Mouse (Mus musculus) ES-E14 (cell line): ENCODE results near the gene Skap1.

Experiments used
- HCFC1 ChIP-seq: IDR thresholded peaks from 2 replicates; pipeline ENCODE4 v1.6.1; 2012; ENCODE audit warnings: low read length, inconsistent platforms, borderline replicate concordance; ENCODE audit not compliant: insufficient read depth
- MAFK ChIP-seq: IDR thresholded peaks from 2 replicates; pipeline ENCODE4 v1.6.1; 2014; ENCODE audit warnings: mild to moderate bottlenecking, low read depth, low read length, inconsistent platforms; ENCODE audit not compliant: insufficient read depth
- ZC3H11A ChIP-seq: IDR thresholded peaks from 2 replicates; pipeline ENCODE4 v1.6.1; 2012; ENCODE audit warnings: low read depth, mild to moderate bottlenecking, inconsistent platforms, low read length, borderline replicate concordance
- ZNF384 ChIP-seq: IDR thresholded peaks from 2 replicates; pipeline ENCODE4 v1.6.1; 2012; ENCODE audit warnings: low read depth, low read length, inconsistent platforms

DNA sequence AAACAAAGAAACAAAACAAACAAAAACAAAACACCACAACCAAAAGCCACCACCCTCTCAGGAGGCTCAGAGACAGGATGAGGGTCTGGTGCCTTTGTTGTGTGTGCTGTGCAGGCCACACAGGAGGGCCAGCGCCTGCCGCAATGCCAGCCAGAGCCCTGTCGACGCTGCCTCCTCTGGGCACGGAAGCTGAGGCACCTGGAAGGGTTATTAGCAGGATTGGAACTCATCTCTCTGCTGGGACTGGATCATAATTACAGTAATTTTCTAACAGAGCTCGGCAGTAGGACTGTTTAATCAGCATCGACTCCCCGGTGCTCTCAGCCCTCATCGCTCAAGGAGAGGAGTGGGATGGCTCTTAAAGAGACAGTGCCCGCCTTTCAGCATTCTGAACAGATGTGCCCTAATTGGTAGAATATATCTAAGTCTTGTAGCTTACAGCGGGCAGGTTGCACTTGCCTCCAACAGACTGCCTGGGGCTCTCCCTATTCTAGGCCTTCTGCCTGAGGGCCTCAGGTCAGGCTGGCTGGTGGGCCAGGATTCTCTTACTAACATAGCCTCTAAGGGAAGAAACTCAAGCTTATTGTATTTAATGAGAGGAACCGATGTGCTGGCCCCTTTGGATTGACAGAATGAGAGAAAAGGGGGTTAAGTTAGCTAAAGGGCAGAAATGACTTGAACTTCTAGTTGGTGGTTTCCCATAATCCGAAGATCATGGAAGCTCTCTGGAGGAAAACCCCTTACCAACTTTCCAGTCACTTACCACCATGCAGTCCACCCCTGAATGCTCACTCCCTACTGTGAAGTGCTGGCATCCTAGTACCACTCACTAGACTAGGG lies 300.3 kb downstream of the Skap1 start:
- TF ChIP-seq ZNF384 = no peak
- TF ChIP-seq MAFK = no peak
- no peak for TF ChIP-seq ZC3H11A
- no peak for TF ChIP-seq HCFC1
